Mouse (Mus musculus): ENCODE results near the gene Srd5a1. TPM values are rescaled to one million over a fixed set of nuclear protein-coding genes. Genes with fewer than 3 reads are reported as not detected.
"Not testable (repeated sequence)": the region's sequence is repeated elsewhere in the genome, so short reads cannot be mapped to it uniquely, and the experiment has no call there.

Srd5a1 gene
- polyA plus RNA-seq, 1 experiment from 2014 or later, result 6.9 TPM

DNA sequence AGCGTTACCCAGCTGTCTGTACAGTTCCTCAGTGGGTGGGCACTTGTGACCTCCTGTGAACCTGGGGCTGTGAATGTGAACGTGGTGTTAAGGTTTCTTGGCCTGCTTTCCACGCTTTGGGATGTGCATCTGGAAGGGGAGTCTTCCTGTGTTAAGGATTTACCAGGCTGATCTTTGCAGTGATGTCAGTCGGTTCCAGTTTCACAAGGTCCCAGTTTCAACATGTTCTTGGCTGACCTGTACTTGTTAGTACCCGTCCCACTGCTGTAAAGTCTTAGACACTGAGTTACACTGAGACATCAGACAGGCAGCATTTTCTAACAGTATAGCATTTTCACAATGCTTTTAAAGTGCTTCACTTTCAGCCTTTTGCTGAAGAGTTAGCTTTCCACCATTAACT is 12.6 kb upstream of the Srd5a1 start:
- Histone ChIP-seq H3K4me1 (replicated peaks) (no peaks in the 10 kb centered on the region), H3K4me2 (no peak overlapping the region), H3K36me3 (peaks cover 81% of the 10 kb centered on the region), H3K4me3 (no peak overlapping the region), H3K27me3 (no peaks in the 10 kb centered on the region), H3K9me3 (replicated peaks) (no peaks in the 10 kb centered on the region), H3K9ac (no peak overlapping the region), H3K27ac (no peak overlapping the region)
- 85% methylated on average over 5 of the region's 5 CpGs for WGBS
- no peak for ATAC-seq (replicated peaks; ENCODE audit: insufficient number of reproducible peaks, insufficient read depth, low FRiP score, low read depth)

- peaks cover 10% of the 10 kb centered on the region; the same call in 1 of the 2 replicates for H3K4me1 ChIP-seq (replicated peaks)
- no peak overlapping the region for H3K4me3 ChIP-seq
- no peaks in the 10 kb centered on the region for H3K9me3 ChIP-seq (replicated peaks)
- H3K9ac ChIP-seq, result no peak overlapping the region
- H3K27me3 ChIP-seq, result no peaks in the 10 kb centered on the region
- peaks cover 71% of the 10 kb centered on the region for H3K36me3 ChIP-seq
- no peak for ATAC-seq (replicated peaks; ENCODE audit: insufficient number of reproducible peaks, insufficient read depth, low FRiP score, low read depth)
- H3K4me2 ChIP-seq, result no peak overlapping the region
- no peak overlapping the region for H3K27ac ChIP-seq
- 62% methylated on average over 6 of the region's 6 CpGs for WGBS
Observed at GRCm38 (mm10) chr13:69616716-69617115, 5.5 kb upstream of the Srd5a1 start.

DNA sequence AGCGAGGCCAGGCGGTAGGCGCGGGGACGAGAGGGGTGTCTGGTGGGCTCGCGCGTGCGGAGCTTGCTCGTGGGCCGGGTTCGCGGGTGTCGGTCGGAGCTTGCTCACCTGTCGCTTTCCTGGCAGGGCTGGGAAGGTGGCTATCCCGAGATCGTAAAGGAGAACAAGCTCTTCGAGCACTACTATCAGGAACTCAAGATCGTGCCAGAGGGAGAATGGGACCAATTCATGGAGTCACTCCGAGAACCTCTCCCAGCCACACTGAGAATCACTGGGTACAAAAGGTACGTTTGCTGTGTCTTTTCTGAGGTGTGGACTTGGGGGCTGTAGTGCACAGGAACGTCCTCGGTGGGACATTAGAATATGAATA is 918 bp upstream of the Srd5a1 start:
- Histone ChIP-seq H3K27ac (peak overlapping the region; percentile 66), H3K9ac (peak overlapping the region; percentile 87), H3K4me2 (peak overlapping the region; percentile 96), H3K4me3 (peak overlapping the region; percentile 98), H3K36me3 (peaks cover 35% of the 10 kb centered on the region), H3K27me3 (no peaks in the 10 kb centered on the region), H3K4me1 (replicated peaks) (peaks cover 15% of the 10 kb centered on the region), H3K9me3 (replicated peaks) (no peaks in the 10 kb centered on the region)
- WGBS, result under 1% methylated on average over 24 of the region's 24 CpGs
- ATAC-seq (replicated peaks; ENCODE audit: insufficient number of reproducible peaks, insufficient read depth, low FRiP score, low read depth), result no peak

DNA sequence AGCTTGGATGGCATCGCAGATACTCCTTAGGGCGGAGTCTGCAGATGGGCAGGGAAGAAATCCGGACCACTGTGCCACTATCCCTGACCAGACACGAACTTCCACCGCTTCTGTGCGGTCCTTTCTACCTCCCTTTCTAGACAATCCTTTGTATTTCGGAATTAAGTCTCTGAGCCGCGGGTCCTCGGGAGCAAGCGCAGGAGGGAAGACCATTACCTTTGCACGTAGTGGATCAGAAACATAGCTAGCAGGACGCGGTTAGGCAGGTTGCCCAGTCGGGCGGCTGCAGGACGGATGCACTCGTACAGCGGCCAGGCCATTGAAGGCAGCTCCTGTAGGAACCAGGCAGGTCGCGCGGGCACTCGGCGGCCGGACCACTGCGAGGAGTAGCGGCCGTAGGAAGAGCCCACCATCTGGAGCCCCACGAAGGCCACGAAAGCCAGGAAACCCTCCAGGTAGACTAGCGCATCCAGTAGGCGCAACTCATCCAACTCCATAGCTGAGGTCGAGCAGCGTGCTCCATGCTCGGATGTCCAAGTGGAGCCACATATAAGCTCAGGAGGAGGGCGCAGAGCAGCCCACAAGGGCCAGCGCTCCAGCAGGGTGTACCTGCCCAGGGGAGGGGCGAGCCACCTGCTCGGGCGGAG is 368 bp downstream of the Srd5a1 start:
- no peak overlapping the region for H3K27ac ChIP-seq

DNA sequence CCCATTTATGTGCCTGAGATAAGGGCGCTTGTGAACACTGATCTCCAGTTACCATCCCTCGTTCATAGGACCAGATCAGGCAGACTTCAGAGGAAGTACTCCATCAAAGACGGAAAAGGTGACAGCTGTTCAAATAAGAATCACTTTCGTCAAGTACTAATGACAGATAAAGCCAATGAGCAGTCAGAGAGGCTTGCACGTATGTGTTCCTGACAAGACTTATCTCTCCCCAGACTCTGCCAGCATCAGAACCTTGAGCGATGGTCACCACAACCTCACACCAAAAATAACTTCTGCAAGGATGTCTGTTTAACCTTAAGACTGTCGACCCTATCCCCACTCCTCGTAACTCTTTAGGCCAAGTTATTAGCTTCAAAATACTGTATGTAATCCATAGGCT is 2.5 kb downstream of the Srd5a1 start:
- WGBS, result 33% methylated on average over 8 of the region's 8 CpGs
- ATAC-seq (replicated peaks; ENCODE audit: insufficient number of reproducible peaks, insufficient read depth, low FRiP score, low read depth), result no peak

More for the DNA sequence above, 368 bp downstream of the Srd5a1 start:
- under 1% methylated on average over 40 of the region's 40 CpGs for WGBS
- peaks cover 15% of the 10 kb centered on the region for H3K4me1 ChIP-seq (replicated peaks)
- peak; percentile 7 for ATAC-seq (replicated peaks; ENCODE audit: insufficient number of reproducible peaks, insufficient read depth, low FRiP score, low read depth)
- H3K27me3 ChIP-seq, result no peaks in the 10 kb centered on the region
- H3K4me3 ChIP-seq, result peak overlapping the region; percentile 98
- H3K9me3 ChIP-seq (replicated peaks), result no peaks in the 10 kb centered on the region
- peaks cover 24% of the 10 kb centered on the region; the same call in 1 of the 2 replicates for H3K36me3 ChIP-seq
- peak overlapping the region; percentile 96 for H3K4me2 ChIP-seq
- peak overlapping the region; percentile 61 for H3K9ac ChIP-seq

GRCm38 (mm10) chr13:69604670-69605069 is 6.6 kb downstream of the Srd5a1 start:
- no peak for ATAC-seq (replicated peaks; ENCODE audit: insufficient number of reproducible peaks, insufficient read depth, low FRiP score, low read depth)
- no peaks in the 10 kb centered on the region for H3K9me3 ChIP-seq (replicated peaks)
- H3K4me3 ChIP-seq, result no peak overlapping the region
- H3K4me2 ChIP-seq, result no peak overlapping the region
- 83% methylated on average over 1 of the region's 1 CpGs for WGBS
- H3K36me3 ChIP-seq, result no peaks in the 10 kb centered on the region
- no peaks in the 10 kb centered on the region for H3K4me1 ChIP-seq (replicated peaks)
- H3K9ac ChIP-seq, result no peak overlapping the region
- H3K27me3 ChIP-seq, result no peaks in the 10 kb centered on the region
- no peak overlapping the region for H3K27ac ChIP-seq

More for the DNA sequence above, 2.5 kb downstream of the Srd5a1 start:
- Histone ChIP-seq H3K9me3 (replicated peaks) (no peaks in the 10 kb centered on the region), H3K4me1 (replicated peaks) (peaks cover 15% of the 10 kb centered on the region), H3K36me3 (peaks cover 5% of the 10 kb centered on the region; the same call in 1 of the 2 replicates), H3K4me2 (no peak overlapping the region), H3K9ac (no peak overlapping the region), H3K27ac (no peak overlapping the region), H3K27me3 (no peaks in the 10 kb centered on the region), H3K4me3 (no peak overlapping the region)

DNA sequence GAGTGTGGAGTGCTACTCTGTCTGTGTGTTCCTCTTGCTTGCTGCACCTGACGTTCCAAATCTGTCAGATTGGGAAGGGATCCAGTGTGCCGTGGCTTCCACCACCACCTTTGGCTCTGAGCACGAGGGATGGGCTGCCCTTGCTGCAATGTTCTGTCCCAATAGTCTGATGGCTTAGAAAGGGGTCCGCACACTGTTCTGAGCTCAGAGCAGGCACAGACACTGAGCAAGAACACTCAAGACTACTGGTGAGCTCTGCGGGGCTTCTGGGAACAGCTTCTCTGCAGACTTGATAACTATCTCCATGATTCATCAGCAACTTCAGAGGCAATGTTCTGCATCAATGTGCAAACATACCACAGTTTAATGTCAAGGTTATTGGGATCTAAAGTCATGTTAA is 9.9 kb downstream of the Srd5a1 start:
- H3K4me1 ChIP-seq (replicated peaks), result no peaks in the 10 kb centered on the region
- H3K27me3 ChIP-seq, result no peaks in the 10 kb centered on the region
- no peak for ATAC-seq (replicated peaks; ENCODE audit: insufficient number of reproducible peaks, insufficient read depth, low FRiP score, low read depth)
- H3K9ac ChIP-seq, result no peak overlapping the region
- H3K27ac ChIP-seq, result no peak overlapping the region
- H3K4me2 ChIP-seq, result no peak overlapping the region
- H3K4me3 ChIP-seq, result no peak overlapping the region
- 80% methylated on average over 5 of the region's 5 CpGs for WGBS
- no peaks in the 10 kb centered on the region for H3K9me3 ChIP-seq (replicated peaks)
- H3K36me3 ChIP-seq, result no peaks in the 10 kb centered on the region

DNA sequence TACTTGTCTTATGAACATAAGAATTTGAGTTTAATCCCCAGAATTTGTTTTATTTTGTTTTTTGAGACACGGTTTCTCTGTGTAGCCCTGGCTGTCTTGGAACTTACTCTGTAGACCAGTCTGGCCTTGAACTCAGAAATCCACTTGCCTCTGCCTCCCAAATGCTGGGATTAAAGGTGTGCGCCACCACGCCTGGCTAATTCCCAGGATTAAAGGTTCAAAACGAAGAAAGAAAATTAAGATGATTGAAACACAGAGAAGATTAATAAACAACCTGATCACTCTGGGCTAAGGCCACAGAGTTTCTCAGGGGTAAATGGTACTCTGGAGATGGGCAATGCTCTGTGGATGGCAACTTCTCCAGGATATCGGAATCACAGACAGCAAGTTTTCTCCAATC is 10.4 kb downstream of the Srd5a1 start:
- not testable (repeated sequence) for ATAC-seq (replicated peaks; ENCODE audit: insufficient number of reproducible peaks, insufficient read depth, low FRiP score, low read depth); H3K4me1 ChIP-seq (replicated peaks); H3K4me2 ChIP-seq; H3K4me3 ChIP-seq; H3K9me3 ChIP-seq (replicated peaks); H3K9ac ChIP-seq; H3K27me3 ChIP-seq; H3K36me3 ChIP-seq; H3K27ac ChIP-seq
- 90% methylated on average over 5 of the region's 5 CpGs for WGBS

DNA sequence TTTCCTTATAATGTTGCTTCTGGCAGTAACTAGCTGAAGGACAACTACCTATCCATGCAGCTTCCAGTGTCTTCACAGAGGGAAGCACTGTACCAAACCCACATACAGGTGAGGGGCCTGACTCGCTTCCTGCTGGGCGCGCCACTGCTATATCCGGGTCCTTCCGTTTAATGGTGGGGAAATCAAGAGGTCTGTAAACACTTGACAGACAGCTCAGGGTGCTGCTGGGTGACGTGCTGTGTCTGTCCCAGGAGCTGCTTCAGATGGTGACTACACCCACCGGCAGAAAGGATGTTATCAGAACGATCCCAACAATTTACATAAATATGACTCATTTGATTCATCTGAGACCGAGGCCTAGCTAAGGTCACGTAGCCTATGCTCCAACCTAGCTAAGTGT is 12.4 kb downstream of the Srd5a1 start:
- no peak overlapping the region for H3K4me2 ChIP-seq
- no peak overlapping the region for H3K9ac ChIP-seq
- no peaks in the 10 kb centered on the region for H3K27me3 ChIP-seq
- H3K4me1 ChIP-seq (replicated peaks), result no peaks in the 10 kb centered on the region
- H3K4me3 ChIP-seq, result no peak overlapping the region
- H3K9me3 ChIP-seq (replicated peaks), result no peaks in the 10 kb centered on the region
- H3K27ac ChIP-seq, result no peak overlapping the region
- no peaks in the 10 kb centered on the region for H3K36me3 ChIP-seq
- 77% methylated on average over 10 of the region's 10 CpGs for WGBS
- ATAC-seq (replicated peaks; ENCODE audit: insufficient number of reproducible peaks, insufficient read depth, low FRiP score, low read depth), result no peak

DNA sequence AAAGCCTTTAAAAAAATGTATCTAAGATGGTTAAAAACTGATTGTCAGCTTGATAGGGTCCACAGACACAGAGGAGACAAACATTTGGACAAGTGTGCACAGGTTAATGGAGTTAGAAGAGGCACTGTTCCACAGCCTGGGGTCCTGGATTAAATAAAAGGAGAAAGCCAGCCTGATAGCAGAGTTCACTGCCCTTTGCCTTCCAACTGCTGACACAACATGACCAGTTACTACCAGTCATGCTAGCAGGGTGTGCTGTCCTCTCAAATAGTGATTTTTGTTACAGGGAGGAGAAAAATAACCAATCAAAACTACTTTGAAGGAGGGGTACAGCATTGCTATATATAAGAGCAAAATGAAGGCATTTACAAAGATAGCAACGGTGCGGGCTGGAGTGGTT is 14.7 kb downstream of the Srd5a1 start:
- no peak for ATAC-seq (replicated peaks; ENCODE audit: insufficient number of reproducible peaks, insufficient read depth, low FRiP score, low read depth)
- Histone ChIP-seq H3K4me1 (replicated peaks) (no peaks in the 10 kb centered on the region), H3K36me3 (no peaks in the 10 kb centered on the region), H3K27me3 (no peaks in the 10 kb centered on the region), H3K9me3 (replicated peaks) (no peaks in the 10 kb centered on the region), H3K4me3 (no peak overlapping the region), H3K9ac (no peak overlapping the region), H3K4me2 (no peak overlapping the region), H3K27ac (no peak overlapping the region)
- WGBS, result 89% methylated on average over 2 of the region's 2 CpGs

- 81% methylated on average over 6 of the region's 6 CpGs for WGBS
- H3K9ac ChIP-seq, result no peak overlapping the region
- no peak overlapping the region for H3K4me3 ChIP-seq
- no peak overlapping the region for H3K27ac ChIP-seq
- no peaks in the 10 kb centered on the region for H3K36me3 ChIP-seq
- H3K4me1 ChIP-seq (replicated peaks), result no peaks in the 10 kb centered on the region
- H3K4me2 ChIP-seq, result no peak overlapping the region
- no peaks in the 10 kb centered on the region for H3K27me3 ChIP-seq
- no peak for ATAC-seq (replicated peaks; ENCODE audit: insufficient number of reproducible peaks, insufficient read depth, low FRiP score, low read depth)
- no peaks in the 10 kb centered on the region for H3K9me3 ChIP-seq (replicated peaks)
Observed at GRCm38 (mm10) chr13:69595911-69596310, 15.3 kb downstream of the Srd5a1 start.

- H3K9me3 ChIP-seq (replicated peaks), result no peaks in the 10 kb centered on the region
- no peak overlapping the region for H3K4me3 ChIP-seq
- no peaks in the 10 kb centered on the region for H3K27me3 ChIP-seq
- no peak overlapping the region for H3K9ac ChIP-seq
- H3K27ac ChIP-seq, result no peak overlapping the region
- H3K36me3 ChIP-seq, result no peaks in the 10 kb centered on the region
- WGBS, result 84% methylated on average over 7 of the region's 7 CpGs
- no peak overlapping the region for H3K4me2 ChIP-seq
- ATAC-seq (replicated peaks; ENCODE audit: insufficient number of reproducible peaks, insufficient read depth, low FRiP score, low read depth), result no peak
- H3K4me1 ChIP-seq (replicated peaks), result no peaks in the 10 kb centered on the region
Observed at GRCm38 (mm10) chr13:69594577-69595256, 16.5 kb downstream of the Srd5a1 start.
